16 mouse cellular contexts compared by ENCODE assay signal in the genomic region with DNA sequence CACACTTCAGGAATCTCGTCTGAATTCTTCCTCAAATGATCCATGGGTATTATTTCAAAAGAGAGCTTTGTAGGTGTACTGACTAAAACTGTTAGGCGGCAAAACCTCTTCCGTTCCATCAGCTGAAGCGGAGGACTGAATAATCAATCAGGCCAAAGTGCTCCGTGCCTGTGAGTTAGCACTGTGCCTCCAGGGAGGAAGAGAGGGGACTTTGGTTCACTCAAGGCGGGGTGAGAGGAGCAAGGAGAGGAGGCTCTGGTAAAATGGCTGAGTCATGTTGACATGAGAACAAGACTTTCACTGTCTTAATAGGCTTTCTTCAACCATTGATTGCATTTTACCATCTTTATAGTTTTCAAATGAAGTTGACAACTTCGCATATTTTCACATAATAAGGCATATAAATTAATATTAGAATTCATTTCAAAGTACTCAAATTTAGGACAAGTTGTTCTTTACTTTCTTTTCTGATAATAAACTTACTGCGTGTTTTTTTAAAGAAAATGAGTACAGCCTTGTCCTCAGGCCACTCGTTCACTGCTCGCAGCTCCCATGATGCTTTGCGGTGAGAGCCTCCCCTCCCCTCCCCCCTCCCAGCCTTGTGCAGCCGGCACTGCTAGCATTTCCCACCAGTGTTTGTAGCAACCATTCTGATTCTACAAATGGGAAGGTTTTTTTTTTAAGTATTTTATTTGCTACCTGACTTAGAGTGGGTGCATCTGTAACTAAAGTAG.
DNase-seq lines count a peak whose midpoint lies in the region; ATAC-seq and TF ChIP-seq lines count a peak whose summit lies in the region.
"Had no signal": no experiment of that assay in that cellular context is flagged by ENCODE, and none has a peak within 500 bp of the region (broad histone marks: within the 10 kb centered on the region; RNA-seq: fewer than 3 reads in every experiment).

No protein-coding gene starts in this region.

- 19% methylated on average over 12 of the region's 12 CpGs for WGBS in liver, embryonic 12.5 days (ENCODE audit: insufficient replicate concordance)
- 74% methylated on average over 12 of the region's 12 CpGs for WGBS in lung, adult 2 months

- H3K4me2 ChIP-seq in liver, embryonic 12.5 days = peak overlapping the region; percentile 49
- H3K4me2 ChIP-seq: heart, embryonic 13.5 days; stomach, embryonic 15.5 days had no signal

- H3K36me3 ChIP-seq in liver, embryonic 12.5 days = no peaks in the 10 kb centered on the region
- H3K36me3 ChIP-seq: heart, embryonic 13.5 days; stomach, embryonic 15.5 days had no signal

- peak overlapping the region; percentile 64 for H3K27ac ChIP-seq in liver, embryonic 12.5 days
- H3K27ac ChIP-seq: heart, embryonic 13.5 days; stomach, embryonic 15.5 days had no signal

- ATAC-seq in liver, embryonic 12.5 days = peak; percentile 85
- ATAC-seq: midbrain, embryonic 16.5 days had no signal

- no peaks in the 10 kb centered on the region for H3K27me3 ChIP-seq in liver, embryonic 12.5 days (replicated peaks)
- H3K27me3 ChIP-seq: heart, embryonic 13.5 days; stomach, embryonic 15.5 days had no signal

- TF ChIP-seq CTCF in lung, adult 2 months (IDR thresholded peaks at IDR 0.05; ENCODE audit: insufficient read depth, low read length) = no peak

- H3K4me1 ChIP-seq in liver, embryonic 12.5 days = peaks cover 46% of the 10 kb centered on the region
- H3K4me1 ChIP-seq in lung, adult 2 months (ENCODE audit: control insufficient read depth, insufficient read depth, low read length) = no peaks in the 10 kb centered on the region
- H3K4me1 ChIP-seq: heart, embryonic 13.5 days; stomach, embryonic 15.5 days had no signal

- peak overlapping the region; percentile 49; the same call in 1 of the 2 replicates for H3K9ac ChIP-seq in liver, embryonic 12.5 days
- H3K9ac ChIP-seq: heart, embryonic 13.5 days; stomach, embryonic 15.5 days had no signal

- no peaks in the 10 kb centered on the region for H3K9me3 ChIP-seq in liver, embryonic 12.5 days (replicated peaks)
- H3K9me3 ChIP-seq: heart, embryonic 13.5 days; stomach, embryonic 15.5 days had no signal

- H3K4me3 ChIP-seq in liver, embryonic 12.5 days = peak overlapping the region; percentile 4; the same call in 1 of the 2 replicates
- H3K4me3 ChIP-seq in lung, adult 2 months (replicated peaks; ENCODE audit: extremely low read depth, low read depth, low read length) = no peak overlapping the region
- H3K4me3 ChIP-seq: heart, embryonic 13.5 days; stomach, embryonic 15.5 days had no signal

- no peak for TF ChIP-seq POLR2A in lung, adult 2 months (IDR thresholded peaks at IDR 0.05; ENCODE audit: borderline replicate concordance, extremely low read depth, low read depth, low read length)

- DNase-seq in thymus, postnatal 0 days (ENCODE audit: low spot score) = peak; percentile 71
- no peak for DNase-seq in thymus, postnatal 25 days
- peak; percentile 56 for DNase-seq in embryo, embryonic 11 days
- DNase-seq in gastrocnemius, adult 18-20 months (ENCODE audit: low spot score) = no peak
- no peak for DNase-seq in lung, adult 2 months
- DNase-seq in right cerebral cortex, postnatal 14 days = no peak
- DNase-seq in ovary, postnatal 36 days (ENCODE audit: low spot score) = no peak
- DNase-seq: adrenal gland, postnatal 25 days; cerebellum, postnatal 10 days; kidney, adult 2 months; layer of hippocampus, adult 9-11 months; lung, adult 18-20 months had no signal

Comparison
In these comparisons a context has a peak if more than half of its experiments do, and no peak if none do; other contexts are left out.
1. DNase-seq: peak in thymus, postnatal 0 days (single experiment) and embryo, embryonic 11 days (single experiment); none in thymus, postnatal 25 days (single experiment), gastrocnemius, adult 18-20 months (single experiment), lung, adult 2 months (single experiment), right cerebral cortex, postnatal 14 days (single experiment) and ovary, postnatal 36 days (single experiment).